Mouse (Mus musculus): ENCODE measurements around the gene Dut. TPM values are rescaled to one million over a fixed set of nuclear protein-coding genes. Genes with fewer than 3 reads are reported as not detected.
A peak's percentile ranks its signal among the peaks of the same experiment; 100 is the strongest.

Gene Dut
- total and polyA plus RNA-seq, 2 experiments: 8.6 to 16.8 TPM

GRCm38 (mm10) chr2:125301877-125302624, 55.1 kb downstream of the Dut start:
- Histone ChIP-seq H3K9ac (ENCODE audit: low read depth, low read length) (no peak overlapping the region), H3K27me3 (ENCODE audit: control insufficient read depth, insufficient read depth, low read length) (no peaks in the 10 kb centered on the region), H3K36me3 (ENCODE audit: control insufficient read depth, insufficient read depth, low read length) (no peaks in the 10 kb centered on the region), H3K4me3 (ENCODE audit: insufficient read depth, low read depth, low read length) (no peak overlapping the region), H3K79me2 (ENCODE audit: control insufficient read depth, insufficient read depth, low read length) (no peaks in the 10 kb centered on the region), H3K27ac (replicated peaks; ENCODE audit: insufficient read depth, low read depth, low read length) (no peak overlapping the region), H3K4me1 (ENCODE audit: control insufficient read depth, insufficient read depth, low read length) (no peaks in the 10 kb centered on the region)
- no peak for DNase-seq (ENCODE audit: extremely low read depth, low read depth, low spot score)
- TF ChIP-seq POLR2A (IDR thresholded peaks at IDR 0.05; ENCODE audit: extremely low read depth, insufficient read depth, low read length): no peak
- TF ChIP-seq CTCF (IDR thresholded peaks at IDR 0.05; ENCODE audit: low read depth, low read length): no peak
- 69% methylated on average over 9 of the region's 9 CpGs for WGBS

GRCm38 (mm10) chr2:125302625-125302924, 55.6 kb downstream of the Dut start:
- TF ChIP-seq POLR2A (IDR thresholded peaks at IDR 0.05; ENCODE audit: extremely low read depth, insufficient read depth, low read length) (no peak), CTCF (IDR thresholded peaks at IDR 0.05; ENCODE audit: low read depth, low read length) (no peak)
- 85% methylated on average over 8 of the region's 8 CpGs for WGBS

GRCm38 (mm10) chr2:125303764-125304384, 56.9 kb downstream of the Dut start:
- Histone ChIP-seq H3K27ac (replicated peaks; ENCODE audit: insufficient read depth, low read depth, low read length) (no peak overlapping the region), H3K4me3 (ENCODE audit: insufficient read depth, low read depth, low read length) (no peak overlapping the region), H3K36me3 (ENCODE audit: control insufficient read depth, insufficient read depth, low read length) (no peaks in the 10 kb centered on the region), H3K79me2 (ENCODE audit: control insufficient read depth, insufficient read depth, low read length) (no peaks in the 10 kb centered on the region), H3K4me1 (ENCODE audit: control insufficient read depth, insufficient read depth, low read length) (no peaks in the 10 kb centered on the region), H3K9ac (ENCODE audit: low read depth, low read length) (no peak overlapping the region), H3K27me3 (ENCODE audit: control insufficient read depth, insufficient read depth, low read length) (no peaks in the 10 kb centered on the region)
- TF ChIP-seq CTCF (IDR thresholded peaks at IDR 0.05; ENCODE audit: low read depth, low read length): peak; percentile 39; the same call in 1 of the 2 replicates
- no peak for TF ChIP-seq POLR2A (IDR thresholded peaks at IDR 0.05; ENCODE audit: extremely low read depth, insufficient read depth, low read length)
- WGBS: 60% methylated on average over 5 of the region's 5 CpGs
- DNase-seq (ENCODE audit: extremely low read depth, low read depth, low spot score): no peak

More at GRCm38 (mm10) chr2:125302625-125302924, 55.6 kb downstream of the Dut start:
- H3K4me3 ChIP-seq (ENCODE audit: insufficient read depth, low read depth, low read length): no peak overlapping the region
- no peaks in the 10 kb centered on the region for H3K36me3 ChIP-seq (ENCODE audit: control insufficient read depth, insufficient read depth, low read length)
- H3K27me3 ChIP-seq (ENCODE audit: control insufficient read depth, insufficient read depth, low read length): no peaks in the 10 kb centered on the region
- no peaks in the 10 kb centered on the region for H3K79me2 ChIP-seq (ENCODE audit: control insufficient read depth, insufficient read depth, low read length)
- H3K4me1 ChIP-seq (ENCODE audit: control insufficient read depth, insufficient read depth, low read length): no peaks in the 10 kb centered on the region
- H3K27ac ChIP-seq (replicated peaks; ENCODE audit: insufficient read depth, low read depth, low read length): no peak overlapping the region
- no peak overlapping the region for H3K9ac ChIP-seq (ENCODE audit: low read depth, low read length)
- no peak for DNase-seq (ENCODE audit: extremely low read depth, low read depth, low spot score)

- H3K36me3 ChIP-seq (ENCODE audit: control insufficient read depth, insufficient read depth, low read length): no peaks in the 10 kb centered on the region
- H3K27ac ChIP-seq (replicated peaks; ENCODE audit: insufficient read depth, low read depth, low read length): no peak overlapping the region
- WGBS: 89% methylated on average over 3 of the region's 3 CpGs
- no peak overlapping the region for H3K9ac ChIP-seq (ENCODE audit: low read depth, low read length)
- H3K27me3 ChIP-seq (ENCODE audit: control insufficient read depth, insufficient read depth, low read length): no peaks in the 10 kb centered on the region
- H3K4me3 ChIP-seq (ENCODE audit: insufficient read depth, low read depth, low read length): no peak overlapping the region
- H3K4me1 ChIP-seq (ENCODE audit: control insufficient read depth, insufficient read depth, low read length): no peaks in the 10 kb centered on the region
- no peak for DNase-seq (ENCODE audit: extremely low read depth, low read depth, low spot score)
- no peak for TF ChIP-seq CTCF (IDR thresholded peaks at IDR 0.05; ENCODE audit: low read depth, low read length)
- TF ChIP-seq POLR2A (IDR thresholded peaks at IDR 0.05; ENCODE audit: extremely low read depth, insufficient read depth, low read length): no peak
- H3K79me2 ChIP-seq (ENCODE audit: control insufficient read depth, insufficient read depth, low read length): no peaks in the 10 kb centered on the region
Measured at GRCm38 (mm10) chr2:125304746-125305145, 57.8 kb downstream of the Dut start.

- Histone ChIP-seq H3K27me3 (ENCODE audit: control insufficient read depth, insufficient read depth, low read length) (no peaks in the 10 kb centered on the region), H3K9ac (ENCODE audit: low read depth, low read length) (no peak overlapping the region), H3K36me3 (ENCODE audit: control insufficient read depth, insufficient read depth, low read length) (no peaks in the 10 kb centered on the region), H3K4me3 (ENCODE audit: insufficient read depth, low read depth, low read length) (no peak overlapping the region), H3K27ac (replicated peaks; ENCODE audit: insufficient read depth, low read depth, low read length) (no peak overlapping the region), H3K4me1 (ENCODE audit: control insufficient read depth, insufficient read depth, low read length) (no peaks in the 10 kb centered on the region), H3K79me2 (ENCODE audit: control insufficient read depth, insufficient read depth, low read length) (no peaks in the 10 kb centered on the region)
- 77% methylated on average over 3 of the region's 3 CpGs for WGBS
- no peak for TF ChIP-seq CTCF (IDR thresholded peaks at IDR 0.05; ENCODE audit: low read depth, low read length)
- TF ChIP-seq POLR2A (IDR thresholded peaks at IDR 0.05; ENCODE audit: extremely low read depth, insufficient read depth, low read length): no peak
- DNase-seq (ENCODE audit: extremely low read depth, low read depth, low spot score): no peak
Measured at GRCm38 (mm10) chr2:125305671-125306070, 58.7 kb downstream of the Dut start.

Other genes with a start within 250 kb of the Dut start
- gene Slc24a5, start 179.1 kb upstream of the Dut start, total RNA-seq (2014; rRNA removed): 0.65 and 0.87 TPM in 2 replicates
- gene Slc24a5, start 179.1 kb upstream of the Dut start, polyA plus RNA-seq (2012; rRNA removed): 0.07 and 0.37 TPM in 2 replicates
- gene Myef2, start 123.5 kb upstream of the Dut start, total RNA-seq (2014; rRNA removed): 4.2 and 6.0 TPM in 2 replicates
- 1.6 and 2.5 TPM in 2 replicates for gene Myef2, start 123.5 kb upstream of the Dut start, polyA plus RNA-seq (2012; rRNA removed)
- gene Ctxn2, start 110.5 kb upstream of the Dut start, total RNA-seq (2014; rRNA removed): not detected in 2 replicates
- not detected in 2 replicates for gene Ctxn2, start 110.5 kb upstream of the Dut start, polyA plus RNA-seq (2012; rRNA removed)
- 0.07 TPM in 1 of 2 replicates, not detected in the other for gene Slc12a1, start 94.7 kb upstream of the Dut start, total RNA-seq (2014; rRNA removed)
- not detected in 2 replicates for gene Slc12a1, start 94.7 kb upstream of the Dut start, polyA plus RNA-seq (2012; rRNA removed)

Measured in liver, adult 2 months (tissue).